Mouse (Mus musculus) midbrain, embryonic 11.5 days (tissue): ENCODE data around the gene Dpf1. TPM values are rescaled to one million over a fixed set of nuclear protein-coding genes. Genes with fewer than 3 reads are reported as not detected.

Source experiments
- ATAC-seq: fragments of 200-750 bp; cut with Nextera tagmentation; 2 replicates; pipeline ENCODE4 v1.8.0; 2017; ENCODE audit warnings: moderate TSS enrichment, moderate library complexity; ENCODE audit not compliant: low FRiP score
- DNase-seq: peaks from one replicate; pipeline ENCODE4 v3.0.0; 2015; ENCODE audit warnings: low spot score; ENCODE audit errors: missing footprints
- H3K27ac ChIP-seq: fragments of 300-500 bp; sonication (generic); 2 replicates; pipeline ENCODE4 v1.5.1; 2014; ENCODE audit warnings: low read depth, low read length
- H3K27me3 ChIP-seq: fragments of 300-500 bp; sonication (generic); 2 replicates; pipeline ENCODE4 v1.6.1; 2014; ENCODE audit warnings: mild to moderate bottlenecking, low read length, moderate library complexity, mixed read lengths; ENCODE audit not compliant: control insufficient read depth, insufficient read depth
- H3K36me3 ChIP-seq: fragments of 300-500 bp; sonication (generic); 2 replicates; pipeline ENCODE4 v1.6.1; 2014; ENCODE audit warnings: mild to moderate bottlenecking, low read length, moderate library complexity, mixed read lengths; ENCODE audit not compliant: control insufficient read depth, insufficient read depth
- H3K4me1 ChIP-seq: fragments of 300-500 bp; sonication (generic); 2 replicates; pipeline ENCODE4 v1.6.1; 2014; ENCODE audit warnings: low read length; ENCODE audit not compliant: control insufficient read depth, insufficient read depth
- H3K4me2 ChIP-seq: fragments of 300-500 bp; sonication (generic); 2 replicates; pipeline ENCODE4 v1.6.1; 2014; ENCODE audit warnings: mild to moderate bottlenecking, moderate library complexity
- H3K4me3 ChIP-seq: fragments of 300-500 bp; sonication (generic); 2 replicates; pipeline ENCODE4 v1.5.1; 2014; ENCODE audit warnings: low read depth, low read length
- H3K9ac ChIP-seq: fragments of 300-500 bp; sonication (generic); 2 replicates; pipeline ENCODE4 v1.6.1; 2014; ENCODE audit warnings: low read length
- H3K9me3 ChIP-seq: fragments of 300-500 bp; sonication (generic); 2 replicates; pipeline ENCODE4 v1.6.1; 2016; ENCODE audit warnings: low read length; ENCODE audit not compliant: control insufficient read depth
- WGBS: fragments of 180-500 bp; shearing (Covaris S2); extraction: QIAGEN DNeasy Blood & Tissue Kit; methylation state at CpG from one replicate; pipeline ENCODE4 v1.1.7; 2014; 5-methylcytosine and 5-hydroxymethylcytosine counted together
- polyA plus RNA-seq: library from polyadenylated mRNA; unstranded; fragments of >200 nt; fragmentation: Nextera tagmentation; extraction: Ambion mirVana; gene quantifications from 2 replicates; pipeline ENCODE4 v1.2.1, GENCODE M21; 2014

Gene Dpf1
- polyA plus RNA-seq, 1 experiment from 2014 or later, result 62.9 TPM

DNA sequence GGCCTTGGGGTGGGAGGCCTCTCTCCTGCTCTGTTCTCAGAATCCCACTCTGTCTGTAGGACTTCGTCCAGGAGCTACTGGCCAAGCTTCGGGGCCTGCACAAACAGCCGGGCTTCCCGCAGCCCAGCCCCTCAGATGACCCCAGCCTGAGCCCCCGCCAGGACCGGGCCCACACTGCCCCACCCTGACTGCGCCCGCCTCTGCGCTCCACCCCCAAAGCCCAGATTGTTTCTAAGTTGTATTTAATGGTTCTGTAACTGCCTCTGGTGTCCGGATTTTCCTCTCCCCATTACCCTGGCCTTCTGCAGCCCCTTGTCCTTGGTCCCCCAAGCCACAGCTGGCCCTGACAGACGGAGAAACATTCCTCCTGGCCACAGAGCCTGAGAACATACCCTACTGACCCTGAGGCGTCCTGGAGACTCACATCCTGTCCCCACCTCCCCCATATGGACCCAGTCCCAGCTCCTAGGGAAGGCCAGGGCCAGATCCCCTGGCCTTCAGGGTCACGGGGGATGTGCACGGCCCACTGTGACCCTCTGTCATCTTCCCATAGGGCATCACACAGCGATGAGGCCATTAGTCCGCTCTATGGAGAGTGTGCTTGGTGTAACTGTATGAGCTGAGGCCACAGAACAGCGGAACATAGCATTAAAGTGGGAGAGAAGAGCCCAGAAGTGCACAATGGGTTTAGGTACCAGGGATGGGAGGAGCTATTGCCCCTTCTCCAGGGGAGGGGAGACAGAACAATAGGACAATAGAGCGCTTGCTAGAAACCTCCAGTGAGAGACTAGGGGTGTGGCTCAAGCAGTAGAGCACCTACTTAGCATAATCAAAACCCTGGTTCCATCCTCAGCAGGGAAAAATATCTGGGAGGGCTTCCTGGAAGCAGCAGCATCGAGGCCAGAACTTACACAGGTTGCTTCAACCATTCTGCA, 10.4 kb upstream of the Dpf1 start:
- WGBS, result 26% methylated on average over 19 of the region's 19 CpGs
- H3K27ac ChIP-seq, result peak overlapping the region; percentile 81
- no peak overlapping the region for H3K4me3 ChIP-seq
- ATAC-seq (no peak), DNase-seq (no peak)
- no peaks in the 10 kb centered on the region for H3K9me3 ChIP-seq
- H3K36me3 ChIP-seq, result no peaks in the 10 kb centered on the region
- H3K4me2 ChIP-seq, result no peak overlapping the region
- H3K9ac ChIP-seq, result peak overlapping the region; percentile 40
- peaks cover 31% of the 10 kb centered on the region for H3K4me1 ChIP-seq
- H3K27me3 ChIP-seq, result no peaks in the 10 kb centered on the region; the same call in 1 of the 2 replicates

- H3K9ac ChIP-seq, result no peak overlapping the region
- DNase-seq (no peak), ATAC-seq (no peak)
- no peaks in the 10 kb centered on the region for H3K36me3 ChIP-seq
- no peak overlapping the region for H3K4me3 ChIP-seq
- H3K27me3 ChIP-seq, result no peaks in the 10 kb centered on the region; the same call in 1 of the 2 replicates
- 76% methylated on average over 13 of the region's 13 CpGs for WGBS
- H3K27ac ChIP-seq, result no peak overlapping the region
- no peak overlapping the region for H3K4me2 ChIP-seq
- peaks cover 29% of the 10 kb centered on the region for H3K4me1 ChIP-seq
- no peaks in the 10 kb centered on the region for H3K9me3 ChIP-seq
These were observed 9.5 kb upstream of the Dpf1 start for GRCm38 (mm10) chr7:29294111-29294761.

DNA sequence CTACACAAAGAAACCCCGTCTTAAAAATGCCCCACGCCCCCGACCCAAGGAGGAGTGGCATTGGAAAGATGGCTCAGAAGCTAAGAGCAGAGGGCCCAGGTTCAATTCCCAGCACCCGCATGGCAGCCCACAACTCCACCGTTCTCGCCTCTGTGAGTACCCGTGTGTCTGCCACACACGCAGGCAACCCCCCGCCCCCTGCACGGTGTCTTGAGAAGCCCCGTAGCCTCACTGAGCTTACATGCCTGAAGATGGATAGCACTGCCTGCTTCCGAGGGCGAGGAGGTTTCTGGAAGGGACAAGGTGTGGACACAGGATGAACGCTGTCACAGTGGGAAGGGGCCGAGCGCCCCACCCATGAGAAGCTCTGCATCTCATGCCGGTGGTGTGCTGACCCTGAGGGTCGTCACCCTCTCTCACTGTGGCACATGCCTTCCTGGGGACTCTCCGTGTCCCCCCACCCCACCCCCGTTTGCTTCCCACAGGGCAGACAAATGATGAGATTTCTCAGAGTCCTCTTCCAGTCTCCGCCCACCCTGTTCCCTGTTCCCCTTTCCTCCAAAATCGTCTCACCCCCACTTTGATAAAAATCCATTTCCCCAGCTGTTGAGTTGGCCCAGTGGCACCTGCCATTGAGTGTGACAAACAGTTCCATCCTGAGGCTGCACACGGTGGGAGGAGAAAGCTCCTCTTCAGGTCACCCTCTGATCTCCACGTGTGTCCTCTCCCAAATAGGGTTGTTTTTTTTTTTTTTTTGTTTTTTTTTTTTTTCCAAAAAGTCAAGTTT, 7.7 kb upstream of the Dpf1 start:
- WGBS, result 86% methylated on average over 24 of the region's 24 CpGs
- Histone ChIP-seq H3K4me3 (no peak overlapping the region), H3K27me3 (no peaks in the 10 kb centered on the region), H3K9me3 (no peaks in the 10 kb centered on the region), H3K9ac (no peak overlapping the region), H3K27ac (no peak overlapping the region), H3K4me1 (peaks cover 22% of the 10 kb centered on the region), H3K4me2 (no peak overlapping the region), H3K36me3 (no peaks in the 10 kb centered on the region)
- DNase-seq (no peak), ATAC-seq (no peak)

GRCm38 (mm10) chr7:29296998-29297397, 6.8 kb upstream of the Dpf1 start:
- Histone ChIP-seq H3K27ac (no peak overlapping the region), H3K9me3 (no peaks in the 10 kb centered on the region), H3K4me1 (peaks cover 15% of the 10 kb centered on the region), H3K36me3 (no peaks in the 10 kb centered on the region), H3K27me3 (no peaks in the 10 kb centered on the region), H3K4me2 (no peak overlapping the region), H3K4me3 (no peak overlapping the region), H3K9ac (no peak overlapping the region)
- whole genome bisulfite sequencing, result 13% methylated on average over 10 of the region's 10 CpGs
- DNase-seq, result peak; percentile 94
- ATAC-seq, result no peak

DNA sequence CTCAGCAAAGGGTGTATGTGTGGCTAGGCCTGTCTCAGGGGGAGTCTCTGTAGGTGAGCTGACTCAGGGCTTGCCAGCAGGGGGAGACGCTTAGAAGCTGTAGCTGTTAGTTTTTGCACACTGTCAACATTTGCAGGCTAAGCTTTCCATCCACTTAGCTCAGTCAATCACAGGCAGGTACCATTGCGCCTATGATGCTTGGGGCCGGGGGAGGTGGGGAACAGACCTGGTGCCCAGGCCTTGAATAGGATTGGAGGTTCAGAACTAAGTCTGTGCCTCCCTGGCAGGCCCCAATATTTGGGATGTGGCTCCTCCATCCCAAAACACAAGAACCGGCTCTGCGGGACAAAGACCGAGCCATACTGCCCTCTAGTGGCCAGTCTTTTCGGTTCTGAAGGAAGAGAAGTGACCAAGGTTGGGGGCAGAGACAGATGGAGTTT, 2.6 kb upstream of the Dpf1 start:
- WGBS, result under 1% methylated on average over 7 of the region's 7 CpGs
- Histone ChIP-seq H3K36me3 (no peaks in the 10 kb centered on the region), H3K4me1 (peaks cover 18% of the 10 kb centered on the region), H3K27ac (no peak overlapping the region), H3K4me3 (no peak overlapping the region), H3K9ac (0 out of 2 replicates have a peak overlapping the region, but pooled peaks have one; percentile 24), H3K9me3 (no peaks in the 10 kb centered on the region), H3K27me3 (no peaks in the 10 kb centered on the region), H3K4me2 (no peak overlapping the region)
- ATAC-seq (no peak), DNase-seq (peak; percentile 98)

DNA sequence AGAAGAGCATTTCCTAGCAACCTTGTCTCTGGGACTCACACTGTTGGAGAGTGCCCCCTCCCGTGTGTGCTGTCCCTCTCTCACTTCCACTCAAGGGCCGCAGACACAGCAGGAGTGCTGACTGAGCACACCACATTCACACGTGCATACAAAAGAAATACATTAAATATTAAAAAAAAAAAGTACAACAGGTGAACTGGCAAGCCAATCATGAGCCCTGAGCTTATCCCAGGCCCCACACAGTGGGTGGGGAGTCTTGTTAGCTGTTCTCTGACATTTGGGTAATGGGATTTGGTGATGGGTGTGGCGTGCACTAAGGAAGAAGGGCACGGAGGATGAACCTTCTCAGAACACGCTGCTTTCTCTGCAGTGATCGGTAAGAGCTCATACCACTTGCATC, 1.1 kb upstream of the Dpf1 start:
- no peak overlapping the region for H3K9ac ChIP-seq
- H3K27me3 ChIP-seq, result no peaks in the 10 kb centered on the region
- 60% methylated on average over 7 of the region's 7 CpGs for WGBS
- no peaks in the 10 kb centered on the region for H3K36me3 ChIP-seq
- ATAC-seq (no peak), DNase-seq (no peak)
- H3K4me3 ChIP-seq, result no peak overlapping the region
- H3K9me3 ChIP-seq, result no peaks in the 10 kb centered on the region
- no peak overlapping the region for H3K27ac ChIP-seq
- H3K4me2 ChIP-seq, result no peak overlapping the region
- H3K4me1 ChIP-seq, result peaks cover 30% of the 10 kb centered on the region

GRCm38 (mm10) chr7:29304463-29305262, 912 bp downstream of the Dpf1 start:
- under 1% methylated on average over 46 of the region's 48 CpGs for WGBS
- H3K36me3 ChIP-seq, result no peaks in the 10 kb centered on the region
- peaks cover 2% of the 10 kb centered on the region for H3K27me3 ChIP-seq
- H3K27ac ChIP-seq, result peak overlapping the region; percentile 72
- peak overlapping the region; percentile 75 for H3K9ac ChIP-seq
- ATAC-seq (peak; percentile 41), DNase-seq (peak; percentile 96)
- peaks cover 47% of the 10 kb centered on the region for H3K4me1 ChIP-seq
- peak overlapping the region; percentile 61 for H3K4me3 ChIP-seq
- H3K4me2 ChIP-seq, result peak overlapping the region; percentile 73
- H3K9me3 ChIP-seq, result no peaks in the 10 kb centered on the region

DNA sequence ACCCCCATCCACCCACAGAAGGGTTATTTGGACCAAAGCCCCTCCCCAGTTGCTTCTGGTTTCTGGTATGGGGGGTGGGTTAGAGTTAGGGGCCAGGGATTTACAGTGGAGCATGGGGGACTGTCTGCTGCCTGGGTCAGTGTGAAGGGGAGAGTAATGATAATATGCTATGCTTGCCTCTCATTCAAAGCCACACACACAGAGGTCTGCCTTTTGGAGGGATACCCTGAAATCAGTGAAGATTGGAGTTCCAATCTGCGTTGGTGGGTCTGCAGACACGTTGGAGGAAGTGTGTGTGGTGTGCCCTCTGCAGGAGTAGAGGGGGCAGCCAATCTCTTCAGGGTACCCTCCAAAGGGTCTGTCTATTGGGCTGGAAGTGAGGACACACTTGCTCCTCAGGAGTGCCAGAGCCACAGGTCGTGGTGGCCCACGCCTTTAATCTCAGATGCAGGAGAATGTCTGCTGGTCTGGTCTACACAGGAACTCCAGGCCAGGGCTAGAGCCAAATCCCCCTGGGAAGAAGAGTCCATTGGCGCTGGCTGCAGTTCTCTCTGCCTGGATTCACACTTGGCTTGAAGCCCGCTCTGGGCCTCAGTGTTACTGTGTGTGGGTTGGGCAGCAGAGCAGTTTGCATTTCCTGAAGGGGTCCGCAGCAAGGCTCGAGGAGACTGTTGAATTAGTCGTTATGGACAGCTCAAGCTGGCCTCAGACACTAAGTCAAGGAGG, 1.7 kb downstream of the Dpf1 start:
- Histone ChIP-seq H3K27me3 (peaks cover 3% of the 10 kb centered on the region), H3K4me1 (peaks cover 51% of the 10 kb centered on the region), H3K36me3 (no peaks in the 10 kb centered on the region), H3K27ac (peak overlapping the region; percentile 72), H3K9ac (peak overlapping the region; percentile 75), H3K4me3 (peak overlapping the region; percentile 61), H3K4me2 (peak overlapping the region; percentile 73), H3K9me3 (no peaks in the 10 kb centered on the region)
- WGBS, result 7% methylated on average over 9 of the region's 9 CpGs
- ATAC-seq, result no peak; the same call in 1 of the 2 replicates
- DNase-seq, result peak; percentile 91
